Mouse (Mus musculus) liver, postnatal 0 days (tissue): ENCODE measurements at regions not wholly inside any gene's neighbourhood (a gene's known extent, or its start where the extent isn't known, plus 50 kb on each side); places are given as distances from the start of the nearest gene placed in this dataset.

Experiments
- ATAC-seq: fragments of 200-750 bp; cut with Nextera tagmentation; 2 replicates; pipeline ENCODE4 v1.8.0; 2017; ENCODE audit warnings: mild to moderate bottlenecking, moderate library complexity
- DNase-seq: peaks from one replicate; pipeline ENCODE4 v3.0.0-alpha.2; 2016
- H3K27ac ChIP-seq: fragments of 300-500 bp; sonication (generic); 2 replicates; pipeline ENCODE4 v1.5.1; 2014; ENCODE audit warnings: antibody characterized with exemption, moderate library complexity, mild to moderate bottlenecking, low read depth
- H3K27me3 ChIP-seq: fragments of 300-500 bp; sonication (generic); 2 replicates; pipeline ENCODE4 v1.6.1; 2014; ENCODE audit warnings: low read length, control low read depth, mixed read lengths; ENCODE audit not compliant: insufficient read depth
- H3K36me3 ChIP-seq: fragments of 300-500 bp; sonication (generic); replicated peaks from 2 replicates; pipeline ENCODE4 v1.6.1; 2014; ENCODE audit warnings: mild to moderate bottlenecking, control low read depth, low read length, moderate library complexity, mixed read lengths; ENCODE audit not compliant: insufficient read depth
- H3K4me1 ChIP-seq: fragments of 300-500 bp; sonication (generic); 2 replicates; pipeline ENCODE4 v1.6.1; 2014; ENCODE audit warnings: antibody characterized with exemption, mild to moderate bottlenecking, control low read depth; ENCODE audit not compliant: insufficient read depth
- H3K4me2 ChIP-seq: fragments of 300-500 bp; sonication (generic); 2 replicates; pipeline ENCODE4 v1.6.1; 2014; ENCODE audit warnings: low read depth, mild to moderate bottlenecking, low read length, moderate library complexity, mixed read lengths
- H3K4me3 ChIP-seq: fragments of 300-500 bp; sonication (generic); 2 replicates; pipeline ENCODE4 v1.5.1; 2014; ENCODE audit warnings: low read depth, low read length
- H3K9ac ChIP-seq: fragments of 300-500 bp; sonication (generic); replicated peaks from 2 replicates; pipeline ENCODE4 v1.6.1; 2014; ENCODE audit warnings: mild to moderate bottlenecking, moderate library complexity
- H3K9me3 ChIP-seq: fragments of 300-500 bp; sonication (generic); 2 replicates; pipeline ENCODE4 v1.6.1; 2016; ENCODE audit warnings: mild to moderate bottlenecking, control low read depth, low read length, mixed read lengths
- CTCF ChIP-seq: sonication (generic); IDR thresholded peaks from 2 replicates; pipeline ENCODE4 v1.5.1; 2016; ENCODE audit warnings: antibody characterized with exemption, low read depth
- EP300 ChIP-seq: IDR thresholded peaks from 2 replicates; pipeline ENCODE4 v1.6.1; 2016; ENCODE audit warnings: antibody characterized with exemption, low read depth, mild to moderate bottlenecking
- WGBS: fragments of 180-500 bp; shearing (Covaris S2); extraction: QIAGEN DNeasy Blood & Tissue Kit; methylation state at CpG from one replicate; pipeline ENCODE4 v1.1.7; 2014; ENCODE audit not compliant: insufficient replicate concordance; 5-methylcytosine and 5-hydroxymethylcytosine counted together

GRCm38 (mm10) chr11:17722051-17722450, 231.6 kb downstream of the Etaa1 start:
- TF ChIP-seq CTCF (no peak), EP300 (no peak)
- Histone ChIP-seq H3K4me3 (no peak overlapping the region), H3K9ac (no peak overlapping the region), H3K9me3 (no peaks in the 10 kb centered on the region), H3K4me2 (no peak overlapping the region), H3K36me3 (no peaks in the 10 kb centered on the region), H3K4me1 (no peaks in the 10 kb centered on the region), H3K27me3 (no peaks in the 10 kb centered on the region), H3K27ac (no peak overlapping the region)
- no peak for DNase-seq
- 69% methylated on average over 1 of the region's 1 CpGs for WGBS
- no peak for ATAC-seq

DNA sequence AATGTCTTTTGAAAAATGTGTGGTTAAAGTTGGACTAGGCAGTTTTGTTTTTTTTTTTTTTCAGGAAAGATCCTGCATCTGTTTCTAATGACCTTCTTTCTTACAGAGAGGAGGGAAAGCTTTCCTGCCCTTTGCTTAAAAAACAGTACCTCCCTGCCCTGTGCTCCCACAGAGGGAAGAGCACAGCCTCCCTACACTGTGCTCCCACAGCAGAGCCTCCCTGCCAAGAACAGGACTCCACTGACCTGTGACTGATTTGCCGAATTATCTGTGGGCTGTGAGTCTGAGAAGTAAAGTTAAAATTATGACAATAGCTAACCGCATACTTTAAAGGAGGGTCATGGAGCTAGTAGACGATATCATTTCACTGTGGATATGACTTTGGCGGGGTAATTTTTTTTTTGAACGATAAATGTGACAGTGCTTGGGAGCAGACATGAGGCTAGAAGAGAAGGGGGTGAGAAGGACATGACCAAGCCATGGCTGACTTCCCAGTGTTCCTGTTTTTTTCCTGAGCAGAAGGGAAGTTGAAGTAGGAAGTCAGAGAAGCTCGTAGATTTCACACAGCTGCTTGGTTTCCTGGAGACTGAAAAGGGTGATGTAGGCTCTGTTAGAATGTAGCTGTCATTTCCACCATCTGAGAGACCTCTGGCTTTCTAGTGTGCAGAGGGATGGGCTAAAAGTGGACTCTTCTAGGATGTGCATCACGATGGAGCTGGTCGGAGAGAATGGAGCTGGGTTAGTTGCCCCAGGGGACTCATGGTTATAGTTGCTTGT, 226.2 kb downstream of the Etaa1 start:
- TF ChIP-seq EP300 (no peak), CTCF (no peak)
- Histone ChIP-seq H3K4me1 (no peaks in the 10 kb centered on the region), H3K4me2 (no peak overlapping the region), H3K27ac (no peak overlapping the region; the same call in 1 of the 2 replicates), H3K27me3 (no peaks in the 10 kb centered on the region), H3K9me3 (no peaks in the 10 kb centered on the region), H3K36me3 (no peaks in the 10 kb centered on the region), H3K4me3 (no peak overlapping the region), H3K9ac (no peak overlapping the region)
- DNase-seq (no peak), ATAC-seq (no peak)
- WGBS: 46% methylated on average over 8 of the region's 8 CpGs

GRCm38 (mm10) chr11:17733075-17733474, 220.6 kb downstream of the Etaa1 start:
- no peak overlapping the region for H3K4me3 ChIP-seq
- no peaks in the 10 kb centered on the region for H3K27me3 ChIP-seq
- 67% methylated on average over 4 of the region's 4 CpGs for WGBS
- ATAC-seq (no peak), DNase-seq (no peak)
- H3K4me2 ChIP-seq: no peak overlapping the region
- H3K9ac ChIP-seq: no peak overlapping the region
- no peaks in the 10 kb centered on the region for H3K4me1 ChIP-seq
- TF ChIP-seq EP300: no peak
- TF ChIP-seq CTCF: no peak
- no peaks in the 10 kb centered on the region for H3K36me3 ChIP-seq
- no peaks in the 10 kb centered on the region for H3K9me3 ChIP-seq
- H3K27ac ChIP-seq: no peak overlapping the region

- DNase-seq (no peak), ATAC-seq (no peak)
- H3K27ac ChIP-seq: no peak overlapping the region
- H3K4me3 ChIP-seq: no peak overlapping the region
- H3K27me3 ChIP-seq: no peaks in the 10 kb centered on the region
- no peak overlapping the region for H3K4me2 ChIP-seq
- H3K9ac ChIP-seq: no peak overlapping the region
- H3K36me3 ChIP-seq: no peaks in the 10 kb centered on the region
- WGBS: 58% methylated on average over 2 of the region's 2 CpGs
- TF ChIP-seq CTCF (no peak), EP300 (no peak)
- no peaks in the 10 kb centered on the region for H3K9me3 ChIP-seq
- H3K4me1 ChIP-seq: no peaks in the 10 kb centered on the region
Observed at GRCm38 (mm10) chr11:17734519-17734918, 219.2 kb downstream of the Etaa1 start.

GRCm38 (mm10) chr11:17738879-17739278, 214.8 kb downstream of the Etaa1 start:
- Histone ChIP-seq H3K9me3 (no peaks in the 10 kb centered on the region), H3K9ac (no peak overlapping the region), H3K27me3 (no peaks in the 10 kb centered on the region), H3K4me1 (no peaks in the 10 kb centered on the region), H3K4me2 (no peak overlapping the region), H3K27ac (no peak overlapping the region), H3K36me3 (no peaks in the 10 kb centered on the region), H3K4me3 (no peak overlapping the region)
- 42% methylated on average over 5 of the region's 5 CpGs for WGBS
- DNase-seq (no peak), ATAC-seq (no peak)
- no peak for TF ChIP-seq CTCF
- no peak for TF ChIP-seq EP300

DNA sequence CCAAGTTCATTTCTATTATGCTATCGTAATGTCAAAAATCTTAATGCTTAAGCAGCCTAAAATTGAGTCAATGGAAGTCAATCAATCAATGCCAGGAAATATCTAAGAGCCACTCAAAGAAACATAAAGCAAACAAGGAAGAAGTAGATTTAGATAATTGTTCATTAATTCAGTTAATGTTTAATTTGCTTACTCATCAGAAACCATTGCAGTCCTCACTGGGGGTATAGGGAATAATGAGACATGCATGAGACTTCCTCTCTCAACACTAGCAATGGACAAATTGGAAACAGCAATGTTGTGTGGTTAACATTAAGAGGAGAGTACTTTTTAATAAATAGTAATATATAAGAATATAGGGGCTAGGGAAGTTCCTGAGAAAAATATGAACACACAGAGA, 209.9 kb downstream of the Etaa1 start:
- H3K9ac ChIP-seq: no peak overlapping the region

More for the DNA sequence above, 209.9 kb downstream of the Etaa1 start:
- H3K27me3 ChIP-seq: no peaks in the 10 kb centered on the region
- DNase-seq: no peak
- H3K9me3 ChIP-seq: no peaks in the 10 kb centered on the region
- no peak for ATAC-seq
- H3K4me1 ChIP-seq: no peaks in the 10 kb centered on the region
- no peak overlapping the region for H3K4me2 ChIP-seq
- H3K36me3 ChIP-seq: no peaks in the 10 kb centered on the region
- H3K4me3 ChIP-seq: no peak overlapping the region
- WGBS: 83% methylated on average over 1 of the region's 1 CpGs
- TF ChIP-seq EP300 (no peak), CTCF (no peak)
- no peak overlapping the region for H3K27ac ChIP-seq
